Mouse (Mus musculus): ENCODE results near the gene Camta2.

DNA sequence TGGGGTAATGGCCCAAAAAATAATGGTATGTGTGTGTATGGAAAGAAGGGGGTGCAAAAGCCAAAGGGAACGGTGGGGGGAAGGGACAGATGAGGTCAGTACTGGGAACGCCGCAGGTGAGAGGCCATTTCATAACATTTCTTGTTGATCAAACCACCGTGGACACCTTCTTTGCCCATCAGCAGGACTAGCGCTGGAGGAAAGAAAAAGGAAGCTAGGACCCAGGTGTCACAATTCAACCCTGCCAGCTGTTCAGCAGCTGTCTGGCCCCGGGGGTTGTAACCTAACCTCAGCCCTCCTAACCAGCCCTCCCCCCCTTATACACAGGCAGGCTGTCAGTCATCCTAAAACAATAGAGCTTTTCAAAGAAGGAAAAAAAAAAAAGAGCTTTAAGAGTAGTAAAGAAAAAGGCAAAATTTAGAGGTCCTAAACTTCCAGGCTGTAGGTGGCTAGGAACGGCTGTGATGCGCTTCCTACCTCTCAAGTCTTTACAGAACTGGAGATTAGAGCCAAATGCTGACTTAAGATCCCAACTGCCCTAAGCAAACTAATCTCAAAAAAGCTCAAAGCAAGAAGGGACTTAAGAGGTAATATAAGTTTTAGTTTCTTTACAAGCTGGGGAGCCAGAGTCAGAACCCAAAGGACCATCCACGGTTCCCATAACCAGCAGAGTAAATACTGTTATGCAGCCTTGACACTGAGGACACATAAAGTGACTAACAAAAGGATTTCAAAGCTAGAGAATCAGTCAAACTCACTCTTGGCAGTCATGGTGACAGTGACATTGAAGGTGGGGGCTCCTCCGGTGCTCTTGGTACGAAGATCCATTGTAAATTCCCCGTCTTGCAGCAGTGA lies 35.6 kb downstream of the Camta2 start:
- TF ChIP-seq CTCF (IDR thresholded peaks at IDR 0.05; ENCODE audit: low read depth, low read length) (no peak; the same call in 1 of the 2 replicates), TAL1 (conservative IDR thresholded peaks at IDR 0.05; ENCODE audit: low read depth, low read length) (no peak)
